Mouse (Mus musculus) myocyte (in vitro differentiated cells): ENCODE results near the gene Pex13. TPM values are rescaled to one million over a fixed set of nuclear protein-coding genes. Genes with fewer than 3 reads are reported as not detected.

ENCODE experiments used
- H3K27me3 ChIP-seq: one replicate; pipeline ENCODE4 v1.6.1; 2011; ENCODE audit not compliant: control insufficient read depth, insufficient read depth, insufficient read length
- H3K36me3 ChIP-seq: one replicate; pipeline ENCODE4 v1.6.1; 2011; ENCODE audit not compliant: control insufficient read depth, insufficient read depth
- H3K4me2 ChIP-seq: one replicate; pipeline ENCODE4 v1.6.1; 2011; ENCODE audit warnings: low read depth, control low read depth
- H3K4me3 ChIP-seq: one replicate; pipeline ENCODE4 v1.5.1; 2011; ENCODE audit warnings: mild to moderate bottlenecking, control low read depth, moderate library complexity
- H3K79me2 ChIP-seq: one replicate; pipeline ENCODE4 v1.6.1; 2011; ENCODE audit not compliant: control insufficient read depth, insufficient read depth
- H3ac ChIP-seq: one replicate; pipeline ENCODE4 v1.6.1; 2011; ENCODE audit not compliant: control insufficient read depth, insufficient read length
- CEBPB ChIP-seq: IDR thresholded peaks from 2 replicates; pipeline ENCODE4 v1.6.1; 2011; ENCODE audit warnings: mild to moderate bottlenecking, moderate library complexity; ENCODE audit not compliant: poor library complexity, insufficient read depth, severe bottlenecking
- MAX ChIP-seq: IDR thresholded peaks from one replicate; pipeline ENCODE4 v1.6.1; 2011; ENCODE audit warnings: low read depth, mild to moderate bottlenecking, control low read depth
- MYOD1 ChIP-seq, 3 experiments: IDR thresholded peaks; one replicate each; pipeline ENCODE4 v1.6.1; 2011; ENCODE audit warnings: control low read depth in 2 of 3, low read depth in 2 of 3, mild to moderate bottlenecking in 2 of 3, moderate library complexity in 1 of 3; ENCODE audit not compliant: insufficient read length in 2 of 3, control insufficient read depth in 1 of 3
- MYOG ChIP-seq, 3 experiments: IDR thresholded peaks; one replicate each; pipeline ENCODE4 v1.6.1; 2011; ENCODE audit warnings: control low read depth in 2 of 3, low read depth in 2 of 3, mild to moderate bottlenecking in 2 of 3; ENCODE audit not compliant: insufficient read length in 2 of 3, control insufficient read depth in 1 of 3, insufficient read depth in 1 of 3
- POLR2A ChIP-seq: IDR thresholded peaks from one replicate; pipeline ENCODE4 v1.6.1; 2011; ENCODE audit warnings: low read depth, mild to moderate bottlenecking, control low read depth, moderate library complexity; ENCODE audit not compliant: insufficient read length
- POLR2AphosphoS2 ChIP-seq: IDR thresholded peaks from one replicate; pipeline ENCODE4 v1.6.1; 2011; ENCODE audit warnings: low read depth, control low read depth; ENCODE audit not compliant: insufficient read length
- REST ChIP-seq: IDR thresholded peaks from one replicate; pipeline ENCODE4 v1.6.1; 2011; ENCODE audit warnings: mild to moderate bottlenecking, control low read depth, moderate library complexity; ENCODE audit not compliant: insufficient read depth, insufficient read length
- SRF ChIP-seq: IDR thresholded peaks from one replicate; pipeline ENCODE4 v1.6.1; 2011; ENCODE audit warnings: low read depth; ENCODE audit not compliant: control insufficient read depth, insufficient read length
- TCF12 ChIP-seq: IDR thresholded peaks from one replicate; pipeline ENCODE4 v1.6.1; 2011; ENCODE audit warnings: mild to moderate bottlenecking, control low read depth; ENCODE audit not compliant: poor library complexity, insufficient read depth, severe bottlenecking
- TCF3 ChIP-seq: IDR thresholded peaks from one replicate; pipeline ENCODE4 v1.6.1; 2011; ENCODE audit warnings: low read depth, control low read depth; ENCODE audit not compliant: insufficient read length
- USF1 ChIP-seq: IDR thresholded peaks from one replicate; pipeline ENCODE4 v1.6.1; 2011; ENCODE audit warnings: low read depth, mild to moderate bottlenecking, control low read depth, moderate library complexity
- polyA plus RNA-seq: library from polyadenylated mRNA; unstranded; fragments of >200 nt; fragmentation: generic; extraction: Trizol; gene quantifications from one replicate; pipeline ENCODE4 v1.2.1, GENCODE M21; 2012; ENCODE audit warnings: missing spikeins

The Pex13 gene
- polyA plus RNA-seq, 1 experiment = 12.3 TPM

- peaks cover 44% of the 10 kb centered on the region for H3K36me3 ChIP-seq
- TF ChIP-seq POLR2A (no peak), TCF3 (no peak), CEBPB (no peak), POLR2AphosphoS2 (no peak), MYOD1 (IDR thresholded peaks at IDR 0.05; ENCODE audit: control insufficient read depth in 1 of 3, insufficient read length in 2 of 3, low read depth in 2 of 3) (no peak), TCF12 (no peak), SRF (no peak), USF1 (no peak)
- H3K27me3 ChIP-seq = no peaks in the 10 kb centered on the region
- no peak overlapping the region for H3ac ChIP-seq
- H3K79me2 ChIP-seq = no peaks in the 10 kb centered on the region
- no peak overlapping the region for H3K4me3 ChIP-seq
- H3K4me2 ChIP-seq = no peak overlapping the region
Measured at GRCm38 (mm10) chr11:23682561-23682960, 16.8 kb upstream of the Pex13 start.

- no peaks in the 10 kb centered on the region for H3K27me3 ChIP-seq
- no peaks in the 10 kb centered on the region for H3K79me2 ChIP-seq
- no peak overlapping the region for H3K4me2 ChIP-seq
- peaks cover 32% of the 10 kb centered on the region for H3K36me3 ChIP-seq
- no peak overlapping the region for H3ac ChIP-seq
- TF ChIP-seq POLR2AphosphoS2 (no peak), TCF12 (no peak), POLR2A (no peak), REST (no peak)
- no peak overlapping the region for H3K4me3 ChIP-seq
Measured at GRCm38 (mm10) chr11:23680435-23680950, 14.7 kb upstream of the Pex13 start.

GRCm38 (mm10) chr11:23679044-23679642, 13.4 kb upstream of the Pex13 start:
- TF ChIP-seq TCF3 (no peak), POLR2A (no peak), MAX (no peak), MYOG (IDR thresholded peaks at IDR 0.05; ENCODE audit: control insufficient read depth in 1 of 3, insufficient read depth in 1 of 3, insufficient read length in 2 of 3, low read depth in 2 of 3) (no peak), CEBPB (no peak)
- Histone ChIP-seq H3K79me2 (no peaks in the 10 kb centered on the region), H3K36me3 (peaks cover 40% of the 10 kb centered on the region), H3K27me3 (no peaks in the 10 kb centered on the region), H3K4me2 (no peak overlapping the region), H3K4me3 (no peak overlapping the region), H3ac (no peak overlapping the region)

- Histone ChIP-seq H3K27me3 (no peaks in the 10 kb centered on the region), H3K79me2 (no peaks in the 10 kb centered on the region), H3K4me3 (no peak overlapping the region), H3K36me3 (peaks cover 36% of the 10 kb centered on the region), H3K4me2 (no peak overlapping the region), H3ac (no peak overlapping the region)
- TF ChIP-seq POLR2AphosphoS2 (no peak), CEBPB (no peak), MYOD1 (IDR thresholded peaks at IDR 0.05; ENCODE audit: control insufficient read depth in 1 of 3, insufficient read length in 2 of 3, low read depth in 2 of 3) (no peak), USF1 (no peak), TCF12 (no peak), MYOG (IDR thresholded peaks at IDR 0.05; ENCODE audit: control insufficient read depth in 1 of 3, insufficient read depth in 1 of 3, insufficient read length in 2 of 3, low read depth in 2 of 3) (no peak), SRF (no peak), POLR2A (no peak), TCF3 (no peak)
Measured at GRCm38 (mm10) chr11:23676100-23676499, 10.3 kb upstream of the Pex13 start.

GRCm38 (mm10) chr11:23672256-23672749, 6.5 kb upstream of the Pex13 start:
- H3K36me3 ChIP-seq = peaks cover 38% of the 10 kb centered on the region
- TF ChIP-seq TCF3 = no peak
- no peak for TF ChIP-seq CEBPB
- TF ChIP-seq POLR2A = no peak
- TF ChIP-seq TCF12 = no peak
- TF ChIP-seq REST = no peak
- no peaks in the 10 kb centered on the region for H3K79me2 ChIP-seq

More at GRCm38 (mm10) chr11:23672256-23672749, 6.5 kb upstream of the Pex13 start:
- no peaks in the 10 kb centered on the region for H3K27me3 ChIP-seq
- no peak overlapping the region for H3ac ChIP-seq
- H3K4me2 ChIP-seq = no peak overlapping the region
- H3K4me3 ChIP-seq = no peak overlapping the region
